Mouse (Mus musculus) neural tube, embryonic 13.5 days (tissue): ENCODE measurements around the gene Ints11. TPM values are rescaled to one million over a fixed set of nuclear protein-coding genes. Genes with fewer than 3 reads are reported as not detected.
A peak's percentile ranks its signal among the peaks of the same experiment; 100 is the strongest.

Experiments used
- ATAC-seq: fragments of 200-750 bp; cut with Nextera tagmentation; 2 replicates; pipeline ENCODE4 v1.8.0; 2017; ENCODE audit warnings: low read depth, mild to moderate bottlenecking, moderate TSS enrichment, moderate library complexity
- H3K27ac ChIP-seq: fragments of 300-500 bp; sonication (generic); replicated peaks from 2 replicates; pipeline ENCODE4 v1.5.1; 2015; ENCODE audit warnings: moderate library complexity, mild to moderate bottlenecking, inconsistent platforms
- H3K27me3 ChIP-seq: fragments of 300-500 bp; sonication (generic); 2 replicates; pipeline ENCODE4 v1.6.1; 2015; ENCODE audit warnings: mild to moderate bottlenecking, inconsistent platforms
- H3K36me3 ChIP-seq: fragments of 300-500 bp; sonication (generic); 2 replicates; pipeline ENCODE4 v1.6.1; 2015; ENCODE audit warnings: mild to moderate bottlenecking, inconsistent platforms
- H3K4me1 ChIP-seq: fragments of 300-500 bp; sonication (generic); replicated peaks from 2 replicates; pipeline ENCODE4 v1.6.1; 2015; ENCODE audit warnings: inconsistent platforms
- H3K4me2 ChIP-seq: fragments of 300-500 bp; sonication (generic); 2 replicates; pipeline ENCODE4 v1.6.1; 2015; ENCODE audit warnings: inconsistent platforms, mild to moderate bottlenecking, moderate library complexity
- H3K4me3 ChIP-seq: fragments of 300-500 bp; sonication (generic); 2 replicates; pipeline ENCODE4 v1.5.1; 2015; ENCODE audit warnings: mild to moderate bottlenecking, inconsistent platforms
- H3K9ac ChIP-seq: fragments of 300-500 bp; sonication (generic); 2 replicates; pipeline ENCODE4 v1.6.1; 2015; ENCODE audit warnings: moderate library complexity, mild to moderate bottlenecking, inconsistent platforms
- H3K9me3 ChIP-seq: fragments of 300-500 bp; sonication (generic); 2 replicates; pipeline ENCODE4 v1.6.1; 2016; ENCODE audit warnings: inconsistent platforms
- WGBS: fragments of 180-500 bp; shearing (Covaris S2); methylation state at CpG from one replicate; pipeline ENCODE4 v1.1.7; 2015; 5-methylcytosine and 5-hydroxymethylcytosine counted together
- polyA plus RNA-seq: library from polyadenylated mRNA; unstranded; fragments of >200 nt; fragmentation: Nextera tagmentation; extraction: Ambion mirVana; gene quantifications from 2 replicates; pipeline ENCODE4 v1.2.1, GENCODE M21; 2015

Ints11 gene
- polyA plus RNA-seq, 1 experiment from 2014 or later, result 69.8 TPM

GRCm38 (mm10) chr4:155838187-155839153 lies 30.9 kb upstream of the Ints11 start:
- Histone ChIP-seq H3K27me3 (peaks cover 26% of the 10 kb centered on the region), H3K9ac (no peak overlapping the region), H3K36me3 (peaks cover 5% of the 10 kb centered on the region), H3K4me2 (no peak overlapping the region), H3K9me3 (no peaks in the 10 kb centered on the region), H3K4me1 (peaks cover 36% of the 10 kb centered on the region), H3K4me3 (no peak overlapping the region), H3K27ac (0 out of 2 replicates have a peak overlapping the region, but pooled peaks have one; percentile 46)
- WGBS, result 65% methylated on average over 8 of the region's 8 CpGs
- no peak for ATAC-seq

- Histone ChIP-seq H3K9ac (peak within 1 kb of the TSS; percentile 64), H3K27ac (peak within 1 kb of the TSS; percentile 46; the same call in 1 of the 2 replicates), H3K4me3 (peak within 1 kb of the TSS; percentile 38), H3K4me1 (peaks cover 26% of the 10 kb centered on the region), H3K27me3 (peaks cover 26% of the 10 kb centered on the region), H3K9me3 (no peaks in the 10 kb centered on the region), H3K36me3 (peaks cover 3% of the 10 kb centered on the region; the same call in 1 of the 2 replicates), H3K4me2 (peak within 1 kb of the TSS; percentile 60)
- peak; percentile 54 for ATAC-seq
- 2% methylated on average over 16 of the region's 16 CpGs for WGBS
Measured at GRCm38 (mm10) chr4:155839483-155839910, 29.8 kb upstream of the Ints11 start, which contains the start of gene Mxra8. Gene Mxra8, plus strand, starts transcription at chr4:155839680.

GRCm38 (mm10) chr4:155840076-155841002 lies 29.0 kb upstream of the Ints11 start:
- H3K27me3 ChIP-seq, result peaks cover 26% of the 10 kb centered on the region
- WGBS, result 10% methylated on average over 8 of the region's 8 CpGs
- peak; percentile 32; the same call in 1 of the 2 replicates for ATAC-seq
- H3K4me3 ChIP-seq, result peak overlapping the region; percentile 38
- H3K27ac ChIP-seq, result peak overlapping the region; percentile 38; the same call in 1 of the 2 replicates
- H3K9ac ChIP-seq, result peak overlapping the region; percentile 64
- no peaks in the 10 kb centered on the region for H3K9me3 ChIP-seq
- peak overlapping the region; percentile 60 for H3K4me2 ChIP-seq
- H3K36me3 ChIP-seq, result peaks cover 3% of the 10 kb centered on the region; the same call in 1 of the 2 replicates
- peaks cover 26% of the 10 kb centered on the region for H3K4me1 ChIP-seq

GRCm38 (mm10) chr4:155841003-155841454 lies 28.3 kb upstream of the Ints11 start:
- WGBS, result under 1% methylated on average over 32 of the region's 32 CpGs
- Histone ChIP-seq H3K4me2 (peak overlapping the region; percentile 60), H3K4me1 (peaks cover 26% of the 10 kb centered on the region), H3K36me3 (peaks cover 3% of the 10 kb centered on the region; the same call in 1 of the 2 replicates), H3K9me3 (no peaks in the 10 kb centered on the region), H3K27me3 (peaks cover 26% of the 10 kb centered on the region), H3K27ac (no peak overlapping the region), H3K4me3 (peak overlapping the region; percentile 38), H3K9ac (peak overlapping the region; percentile 64)
- ATAC-seq, result peak; percentile 23; the same call in 1 of the 2 replicates

DNA sequence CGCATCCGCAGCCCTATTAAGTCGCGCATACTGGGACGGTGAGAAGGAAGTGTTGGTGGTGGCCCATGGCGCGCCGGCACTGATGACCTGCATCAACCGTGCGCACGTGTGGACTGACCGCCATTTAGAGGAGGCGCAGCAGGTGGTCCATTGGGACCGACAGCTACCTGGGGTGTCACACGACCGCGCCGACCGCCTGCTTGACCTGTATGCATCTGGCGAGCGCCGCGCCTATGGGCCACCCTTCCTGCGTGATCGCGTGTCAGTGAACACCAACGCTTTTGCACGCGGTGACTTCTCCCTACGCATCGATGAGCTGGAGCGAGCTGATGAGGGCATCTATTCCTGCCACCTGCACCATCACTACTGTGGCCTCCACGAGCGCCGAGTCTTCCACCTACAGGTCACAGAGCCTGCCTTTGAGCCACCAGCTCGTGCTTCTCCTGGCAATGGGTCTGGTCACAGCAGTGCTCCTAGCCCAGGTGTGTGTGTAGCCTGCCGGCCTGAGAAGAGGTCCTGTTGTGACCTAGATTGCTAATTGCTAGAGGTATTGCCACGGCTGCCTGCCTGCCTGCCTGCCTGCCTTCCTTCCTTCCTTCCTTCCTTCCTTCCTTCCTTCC lies 27.6 kb upstream of the Ints11 start:
- H3K9ac ChIP-seq, result peak overlapping the region; percentile 64
- H3K9me3 ChIP-seq, result no peaks in the 10 kb centered on the region
- no peak overlapping the region for H3K27ac ChIP-seq
- H3K27me3 ChIP-seq, result peaks cover 26% of the 10 kb centered on the region
- H3K36me3 ChIP-seq, result peaks cover 3% of the 10 kb centered on the region; the same call in 1 of the 2 replicates
- peaks cover 32% of the 10 kb centered on the region for H3K4me1 ChIP-seq
- peak overlapping the region; percentile 60 for H3K4me2 ChIP-seq
- peak; percentile 4; the same call in 1 of the 2 replicates for ATAC-seq
- WGBS, result 36% methylated on average over 38 of the region's 38 CpGs
- H3K4me3 ChIP-seq, result peak overlapping the region; percentile 38; the same call in 1 of the 2 replicates

DNA sequence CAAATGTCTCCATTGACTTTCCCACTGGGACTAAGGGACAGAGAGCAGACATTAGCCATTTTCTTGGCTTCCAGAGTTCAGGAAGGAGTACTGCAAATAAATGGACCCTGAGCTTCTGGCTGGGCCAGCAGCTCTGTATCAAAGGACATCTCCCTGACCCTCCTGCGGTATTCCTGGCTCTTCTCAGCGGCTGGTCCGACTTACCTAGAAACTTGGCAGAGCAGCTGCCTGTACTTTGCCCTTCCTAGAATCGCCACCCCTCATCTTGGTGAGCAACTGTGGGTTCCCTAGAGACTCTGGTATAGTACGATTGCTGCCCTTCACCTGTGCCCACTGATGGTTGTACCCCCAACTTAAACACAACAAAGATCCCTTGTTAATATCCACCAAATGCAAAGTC lies 26.1 kb upstream of the Ints11 start:
- H3K27ac ChIP-seq, result no peak overlapping the region
- peaks cover 38% of the 10 kb centered on the region for H3K4me1 ChIP-seq
- no peak overlapping the region for H3K4me2 ChIP-seq
- WGBS, result 91% methylated on average over 5 of the region's 5 CpGs
- no peak overlapping the region for H3K4me3 ChIP-seq
- no peak overlapping the region for H3K9ac ChIP-seq
- H3K27me3 ChIP-seq, result peaks cover 26% of the 10 kb centered on the region
- no peaks in the 10 kb centered on the region for H3K9me3 ChIP-seq
- ATAC-seq, result no peak
- H3K36me3 ChIP-seq, result peaks cover 3% of the 10 kb centered on the region; the same call in 1 of the 2 replicates

- ATAC-seq, result peak; percentile 89
- Histone ChIP-seq H3K4me3 (peak within 1 kb of the TSS; percentile 89), H3K36me3 (peaks cover 3% of the 10 kb centered on the region; the same call in 1 of the 2 replicates), H3K27ac (peak within 1 kb of the TSS; percentile 84), H3K4me2 (peak within 1 kb of the TSS; percentile 88), H3K4me1 (peaks cover 50% of the 10 kb centered on the region), H3K27me3 (peaks cover 7% of the 10 kb centered on the region; the same call in 1 of the 2 replicates), H3K9me3 (no peaks in the 10 kb centered on the region), H3K9ac (peak within 1 kb of the TSS; percentile 88)
- 2% methylated on average over 64 of the region's 65 CpGs for WGBS
Measured at GRCm38 (mm10) chr4:155846871-155847578, 22.3 kb upstream of the Ints11 start, which contains the start of gene Dvl1. Gene Dvl1, plus strand, starts transcription at chr4:155847402.

DNA sequence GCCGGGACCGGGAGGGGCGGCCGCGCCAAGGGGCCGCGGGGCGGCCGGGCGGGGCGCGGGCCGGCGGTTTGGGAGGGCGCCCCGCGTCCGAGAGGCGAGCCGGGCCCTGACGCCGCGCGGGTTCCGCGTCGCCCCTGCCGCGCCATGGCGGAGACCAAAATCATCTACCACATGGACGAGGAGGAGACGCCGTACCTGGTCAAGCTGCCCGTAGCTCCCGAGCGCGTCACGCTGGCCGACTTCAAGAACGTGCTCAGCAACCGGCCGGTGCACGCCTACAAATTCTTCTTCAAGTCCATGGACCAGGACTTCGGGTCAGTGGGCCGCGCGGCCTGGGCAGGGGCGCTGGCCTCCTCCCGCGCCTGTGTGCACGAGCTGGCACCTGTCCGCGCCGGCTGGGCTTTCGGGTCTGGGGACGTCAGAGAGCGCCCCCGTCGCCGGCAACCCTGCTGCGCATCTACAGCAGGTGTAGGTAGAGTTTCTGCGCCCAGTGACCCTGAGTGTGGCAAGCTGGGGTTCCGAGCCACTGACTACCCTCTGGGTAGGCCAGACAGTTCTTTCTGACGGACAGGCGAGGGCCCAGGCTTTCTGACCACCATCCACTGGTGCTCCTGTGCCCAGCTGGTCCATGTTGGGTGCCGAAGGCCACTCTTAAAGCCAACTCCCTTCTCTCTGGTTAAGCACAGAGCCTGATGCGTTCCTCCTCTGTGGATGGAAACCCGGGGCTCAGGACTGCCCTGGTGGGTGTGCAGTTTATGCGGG lies 21.6 kb upstream of the Ints11 start:
- peak; percentile 64 for ATAC-seq
- peak overlapping the region; percentile 88 for H3K9ac ChIP-seq
- no peaks in the 10 kb centered on the region for H3K9me3 ChIP-seq
- peak overlapping the region; percentile 88 for H3K4me2 ChIP-seq
- H3K27me3 ChIP-seq, result 0 out of 2 replicates have a peak, but pooled peaks cover 1% of the 10 kb centered on the region
- H3K4me1 ChIP-seq, result peaks cover 52% of the 10 kb centered on the region
- peak overlapping the region; percentile 89 for H3K4me3 ChIP-seq
- H3K36me3 ChIP-seq, result no peaks in the 10 kb centered on the region
- peak overlapping the region; percentile 84 for H3K27ac ChIP-seq
- 1% methylated on average over 69 of the region's 69 CpGs for WGBS

GRCm38 (mm10) chr4:155848434-155849095 lies 20.8 kb upstream of the Ints11 start:
- no peak for ATAC-seq
- peaks cover 52% of the 10 kb centered on the region for H3K4me1 ChIP-seq
- no peak overlapping the region for H3K27ac ChIP-seq
- peak overlapping the region; percentile 88 for H3K4me2 ChIP-seq
- peaks cover 6% of the 10 kb centered on the region for H3K36me3 ChIP-seq
- no peaks in the 10 kb centered on the region for H3K27me3 ChIP-seq
- peak overlapping the region; percentile 88 for H3K9ac ChIP-seq
- H3K4me3 ChIP-seq, result peak overlapping the region; percentile 89
- H3K9me3 ChIP-seq, result no peaks in the 10 kb centered on the region
- WGBS, result 58% methylated on average over 7 of the region's 7 CpGs
